Mouse (Mus musculus) cerebellum, postnatal 4 days (tissue): ENCODE measurements around the gene Hoxb2.

ENCODE experiments used
- DNase-seq, 2 experiments: peaks; one replicate each; pipeline ENCODE4 v3.0.0; 2022; ENCODE audit warnings: low spot score in 2 of 2, mixed read lengths in 1 of 2

Hoxb2 gene

GRCm38 (mm10) chr11:96316696-96317607 lies 33.4 kb upstream of the Hoxb2 start:
- no peak for DNase-seq

- DNase-seq: no peak
Observed at GRCm38 (mm10) chr11:96317608-96318367, 32.5 kb upstream of the Hoxb2 start, which contains the start of gene Hoxb4. Gene Hoxb4 (plus strand): TSS chr11:96318267.

GRCm38 (mm10) chr11:96318368-96319070 lies 31.8 kb upstream of the Hoxb2 start:
- DNase-seq: no peak

GRCm38 (mm10) chr11:96319071-96319902 lies 31.0 kb upstream of the Hoxb2 start:
- DNase-seq: no peak

- no peak for DNase-seq
Observed at GRCm38 (mm10) chr11:96319910-96320309, 30.4 kb upstream of the Hoxb2 start.

- no peak for DNase-seq
Observed at GRCm38 (mm10) chr11:96320688-96321087, 29.6 kb upstream of the Hoxb2 start.

GRCm38 (mm10) chr11:96321846-96322245 lies 28.5 kb upstream of the Hoxb2 start:
- no peak for DNase-seq

- DNase-seq: no peak
Observed at GRCm38 (mm10) chr11:96322738-96323137, 27.6 kb upstream of the Hoxb2 start.

- no peak for DNase-seq
Observed at GRCm38 (mm10) chr11:96323154-96323553, 27.2 kb upstream of the Hoxb2 start, which contains the start of gene Hoxb3. Gene Hoxb3 (plus strand): TSS chr11:96323326.

- no peak for DNase-seq
Observed at GRCm38 (mm10) chr11:96324125-96324524, 26.2 kb upstream of the Hoxb2 start.

GRCm38 (mm10) chr11:96324965-96325364 lies 25.4 kb upstream of the Hoxb2 start:
- no peak for DNase-seq

- no peak for DNase-seq
Observed at GRCm38 (mm10) chr11:96325747-96326212, 24.5 kb upstream of the Hoxb2 start.

GRCm38 (mm10) chr11:96326705-96327104 lies 23.6 kb upstream of the Hoxb2 start:
- no peak for DNase-seq

GRCm38 (mm10) chr11:96327122-96327521 lies 23.2 kb upstream of the Hoxb2 start:
- no peak for DNase-seq

- no peak for DNase-seq
Observed at GRCm38 (mm10) chr11:96327750-96328149, 22.6 kb upstream of the Hoxb2 start.

- DNase-seq: no peak
Observed at GRCm38 (mm10) chr11:96328605-96329004, 21.7 kb upstream of the Hoxb2 start.

GRCm38 (mm10) chr11:96332105-96332504 lies 18.2 kb upstream of the Hoxb2 start:
- DNase-seq: no peak

- no peak for DNase-seq
Observed at GRCm38 (mm10) chr11:96332618-96333032, 17.7 kb upstream of the Hoxb2 start.

GRCm38 (mm10) chr11:96333241-96334001 lies 16.9 kb upstream of the Hoxb2 start:
- DNase-seq: no peak

GRCm38 (mm10) chr11:96334002-96334364 lies 16.3 kb upstream of the Hoxb2 start:
- DNase-seq: no peak
